Mouse (Mus musculus): ENCODE data around the gene Copz1. TPM values are rescaled to one million over a fixed set of nuclear protein-coding genes. Genes with fewer than 3 reads are reported as not detected.
A peak's percentile ranks its signal among the peaks of the same experiment; 100 is the strongest.

Gene Copz1
- polyA plus RNA-seq, 1 experiment from 2014 or later = 307 TPM

- H3K4me3 ChIP-seq (ENCODE audit: low read depth, low read length) = no peak overlapping the region
- ATAC-seq (ENCODE audit: insufficient read depth, low FRiP score, low TSS enrichment) = no peak
- H3K36me3 ChIP-seq (ENCODE audit: control insufficient read depth, insufficient read depth, low read length) = no peaks in the 10 kb centered on the region
- WGBS = 79% methylated on average over 3 of the region's 3 CpGs
- peak; percentile 47 for DNase-seq (ENCODE audit: low spot score)
- H3K4me2 ChIP-seq (ENCODE audit: low read depth) = no peak overlapping the region
- H3K27me3 ChIP-seq (ENCODE audit: control insufficient read depth, insufficient read depth, low read length) = no peaks in the 10 kb centered on the region
- H3K9me3 ChIP-seq (ENCODE audit: control insufficient read depth, low read length) = no peaks in the 10 kb centered on the region
- H3K9ac ChIP-seq (ENCODE audit: low read length) = no peak overlapping the region
- peaks cover 4% of the 10 kb centered on the region; the same call in 1 of the 2 replicates for H3K4me1 ChIP-seq (ENCODE audit: control insufficient read depth, insufficient read depth, low read length)
- H3K27ac ChIP-seq (ENCODE audit: low read depth, low read length) = no peak overlapping the region
These were observed 8.4 kb downstream of the Copz1 start for GRCm38 (mm10) chr15:103280817-103281464.

GRCm38 (mm10) chr15:103281465-103282205 is 9.1 kb downstream of the Copz1 start:
- Histone ChIP-seq H3K9ac (ENCODE audit: low read length) (peak overlapping the region; percentile 14; the same call in 1 of the 2 replicates), H3K27me3 (ENCODE audit: control insufficient read depth, insufficient read depth, low read length) (no peaks in the 10 kb centered on the region), H3K36me3 (ENCODE audit: control insufficient read depth, insufficient read depth, low read length) (no peaks in the 10 kb centered on the region), H3K27ac (ENCODE audit: low read depth, low read length) (0 out of 2 replicates have a peak overlapping the region, but pooled peaks have one; percentile 34), H3K4me2 (ENCODE audit: low read depth) (no peak overlapping the region), H3K9me3 (ENCODE audit: control insufficient read depth, low read length) (no peaks in the 10 kb centered on the region), H3K4me1 (ENCODE audit: control insufficient read depth, insufficient read depth, low read length) (peaks cover 4% of the 10 kb centered on the region; the same call in 1 of the 2 replicates), H3K4me3 (ENCODE audit: low read depth, low read length) (no peak overlapping the region)
- ATAC-seq (ENCODE audit: insufficient read depth, low FRiP score, low TSS enrichment) = no peak
- no peak for DNase-seq (ENCODE audit: low spot score)
- WGBS = 93% methylated on average over 3 of the region's 3 CpGs

- Histone ChIP-seq H3K36me3 (ENCODE audit: control insufficient read depth, insufficient read depth, low read length) (no peaks in the 10 kb centered on the region), H3K4me2 (ENCODE audit: low read depth) (no peak overlapping the region), H3K27ac (ENCODE audit: low read depth, low read length) (no peak overlapping the region), H3K9ac (ENCODE audit: low read length) (no peak overlapping the region), H3K4me3 (ENCODE audit: low read depth, low read length) (no peak overlapping the region), H3K9me3 (ENCODE audit: control insufficient read depth, low read length) (no peaks in the 10 kb centered on the region), H3K4me1 (ENCODE audit: control insufficient read depth, insufficient read depth, low read length) (peaks cover 10% of the 10 kb centered on the region), H3K27me3 (ENCODE audit: control insufficient read depth, insufficient read depth, low read length) (no peaks in the 10 kb centered on the region)
- ATAC-seq (ENCODE audit: insufficient read depth, low FRiP score, low TSS enrichment) (no peak), DNase-seq (ENCODE audit: low spot score) (peak; percentile 68)
- WGBS = 61% methylated on average over 3 of the region's 3 CpGs
These were observed 11.6 kb downstream of the Copz1 start for GRCm38 (mm10) chr15:103284066-103284465.

GRCm38 (mm10) chr15:103284647-103285046 is 12.1 kb downstream of the Copz1 start:
- H3K4me3 ChIP-seq (ENCODE audit: low read depth, low read length) = no peak overlapping the region
- ATAC-seq (ENCODE audit: insufficient read depth, low FRiP score, low TSS enrichment) = no peak
- no peaks in the 10 kb centered on the region for H3K9me3 ChIP-seq (ENCODE audit: control insufficient read depth, low read length)
- WGBS = 44% methylated on average over 2 of the region's 2 CpGs
- no peaks in the 10 kb centered on the region for H3K36me3 ChIP-seq (ENCODE audit: control insufficient read depth, insufficient read depth, low read length)
- H3K4me2 ChIP-seq (ENCODE audit: low read depth) = no peak overlapping the region
- H3K9ac ChIP-seq (ENCODE audit: low read length) = no peak overlapping the region
- H3K27ac ChIP-seq (ENCODE audit: low read depth, low read length) = no peak overlapping the region
- H3K4me1 ChIP-seq (ENCODE audit: control insufficient read depth, insufficient read depth, low read length) = peaks cover 14% of the 10 kb centered on the region
- DNase-seq (ENCODE audit: low spot score) = no peak
- no peaks in the 10 kb centered on the region for H3K27me3 ChIP-seq (ENCODE audit: control insufficient read depth, insufficient read depth, low read length)

GRCm38 (mm10) chr15:103285778-103286417 is 13.4 kb downstream of the Copz1 start:
- peaks cover 23% of the 10 kb centered on the region for H3K4me1 ChIP-seq (ENCODE audit: control insufficient read depth, insufficient read depth, low read length)
- WGBS = 86% methylated on average over 1 of the region's 1 CpGs
- no peak overlapping the region for H3K9ac ChIP-seq (ENCODE audit: low read length)
- no peaks in the 10 kb centered on the region for H3K27me3 ChIP-seq (ENCODE audit: control insufficient read depth, insufficient read depth, low read length)
- H3K27ac ChIP-seq (ENCODE audit: low read depth, low read length) = no peak overlapping the region
- ATAC-seq (ENCODE audit: insufficient read depth, low FRiP score, low TSS enrichment) (no peak), DNase-seq (ENCODE audit: low spot score) (no peak)
- H3K4me3 ChIP-seq (ENCODE audit: low read depth, low read length) = no peak overlapping the region
- no peaks in the 10 kb centered on the region for H3K9me3 ChIP-seq (ENCODE audit: control insufficient read depth, low read length)
- H3K4me2 ChIP-seq (ENCODE audit: low read depth) = no peak overlapping the region
- H3K36me3 ChIP-seq (ENCODE audit: control insufficient read depth, insufficient read depth, low read length) = no peaks in the 10 kb centered on the region

GRCm38 (mm10) chr15:103289600-103289999 is 17.1 kb downstream of the Copz1 start:
- H3K9me3 ChIP-seq (ENCODE audit: control insufficient read depth, low read length) = no peaks in the 10 kb centered on the region
- H3K36me3 ChIP-seq (ENCODE audit: control insufficient read depth, insufficient read depth, low read length) = peaks cover 11% of the 10 kb centered on the region
- whole genome bisulfite sequencing = 34% methylated on average over 5 of the region's 5 CpGs
- no peaks in the 10 kb centered on the region for H3K27me3 ChIP-seq (ENCODE audit: control insufficient read depth, insufficient read depth, low read length)
- H3K27ac ChIP-seq (ENCODE audit: low read depth, low read length) = peak overlapping the region; percentile 76
- peaks cover 28% of the 10 kb centered on the region for H3K4me1 ChIP-seq (ENCODE audit: control insufficient read depth, insufficient read depth, low read length)
- no peak overlapping the region for H3K9ac ChIP-seq (ENCODE audit: low read length)
- no peak for ATAC-seq (ENCODE audit: insufficient read depth, low FRiP score, low TSS enrichment)
- H3K4me3 ChIP-seq (ENCODE audit: low read depth, low read length) = no peak overlapping the region
- no peak for DNase-seq (ENCODE audit: low spot score)
- no peak overlapping the region for H3K4me2 ChIP-seq (ENCODE audit: low read depth)

GRCm38 (mm10) chr15:103290417-103290816 is 17.9 kb downstream of the Copz1 start:
- WGBS = 69% methylated on average over 6 of the region's 6 CpGs
- no peak for ATAC-seq (ENCODE audit: insufficient read depth, low FRiP score, low TSS enrichment)
- peak overlapping the region; percentile 58; the same call in 1 of the 2 replicates for H3K27ac ChIP-seq (ENCODE audit: low read depth, low read length)

GRCm38 (mm10) chr15:103290843-103291242 is 18.3 kb downstream of the Copz1 start:
- H3K4me1 ChIP-seq (ENCODE audit: control insufficient read depth, insufficient read depth, low read length) = peaks cover 34% of the 10 kb centered on the region
- H3K4me2 ChIP-seq (ENCODE audit: low read depth) = no peak overlapping the region
- H3K4me3 ChIP-seq (ENCODE audit: low read depth, low read length) = no peak overlapping the region
- H3K27ac ChIP-seq (ENCODE audit: low read depth, low read length) = peak overlapping the region; percentile 58; the same call in 1 of the 2 replicates
- DNase-seq (ENCODE audit: low spot score) (no peak), ATAC-seq (ENCODE audit: insufficient read depth, low FRiP score, low TSS enrichment) (no peak)
- H3K9me3 ChIP-seq (ENCODE audit: control insufficient read depth, low read length) = no peaks in the 10 kb centered on the region
- H3K27me3 ChIP-seq (ENCODE audit: control insufficient read depth, insufficient read depth, low read length) = no peaks in the 10 kb centered on the region
- WGBS = 73% methylated on average over 9 of the region's 9 CpGs
- H3K9ac ChIP-seq (ENCODE audit: low read length) = peak overlapping the region; percentile 6; the same call in 1 of the 2 replicates
- peaks cover 11% of the 10 kb centered on the region for H3K36me3 ChIP-seq (ENCODE audit: control insufficient read depth, insufficient read depth, low read length)

More at GRCm38 (mm10) chr15:103290417-103290816, 17.9 kb downstream of the Copz1 start:
- Histone ChIP-seq H3K4me3 (ENCODE audit: low read depth, low read length) (no peak overlapping the region), H3K9ac (ENCODE audit: low read length) (0 out of 2 replicates have a peak overlapping the region, but pooled peaks have one; percentile 6), H3K4me2 (ENCODE audit: low read depth) (no peak overlapping the region), H3K9me3 (ENCODE audit: control insufficient read depth, low read length) (no peaks in the 10 kb centered on the region), H3K4me1 (ENCODE audit: control insufficient read depth, insufficient read depth, low read length) (peaks cover 32% of the 10 kb centered on the region), H3K36me3 (ENCODE audit: control insufficient read depth, insufficient read depth, low read length) (peaks cover 11% of the 10 kb centered on the region), H3K27me3 (ENCODE audit: control insufficient read depth, insufficient read depth, low read length) (no peaks in the 10 kb centered on the region)
- no peak for DNase-seq (ENCODE audit: low spot score)
